In the genomic region with DNA sequence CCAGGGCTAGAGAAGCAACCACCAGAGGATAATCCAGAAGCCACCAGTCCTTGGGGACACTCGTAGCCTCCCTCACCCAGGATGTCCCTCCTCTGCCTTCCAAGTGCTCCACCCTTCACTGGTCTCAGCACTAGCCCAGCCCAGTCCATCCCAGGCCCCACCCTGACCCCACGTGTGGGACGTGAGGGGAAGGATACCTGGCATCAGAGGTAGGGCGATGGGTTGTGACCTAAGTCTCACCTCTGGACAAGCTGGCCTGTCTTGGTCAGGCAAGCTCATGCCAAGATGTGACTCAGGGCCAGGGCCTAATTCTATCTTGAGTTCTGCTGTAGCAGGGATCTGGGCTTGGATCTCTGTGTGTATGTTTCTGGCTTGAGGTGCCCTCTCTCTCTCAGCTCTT, we compare ENCODE assay signal across 9 mouse cellular contexts. TPM values are rescaled to one million over a fixed set of nuclear protein-coding genes. Genes with fewer than 3 reads are reported as not detected.
DNase-seq lines count a peak whose midpoint lies in the region; ATAC-seq lines count a peak whose summit lies in the region.
"Had no signal": no experiment of that assay in that cellular context is flagged by ENCODE, and none has a peak within 500 bp of the region (broad histone marks: within the 10 kb centered on the region; RNA-seq: fewer than 3 reads in every experiment).

No protein-coding gene starts in this region.

- 81% methylated on average over 4 of the region's 4 CpGs for WGBS in liver, embryonic 11.5 days
- 71% methylated on average over 4 of the region's 4 CpGs for WGBS in hindbrain, embryonic 11.5 days
- WGBS in midbrain, embryonic 16.5 days, result 66% methylated on average over 4 of the region's 4 CpGs

- H3K4me3 ChIP-seq in liver, embryonic 11.5 days (ENCODE audit: low read depth, low read length), result no peak overlapping the region
- H3K4me3 ChIP-seq in hindbrain, embryonic 11.5 days (ENCODE audit: low read depth, low read length), result no peak overlapping the region
- H3K4me3 ChIP-seq in midbrain, embryonic 16.5 days (ENCODE audit: low read depth, low read length), result no peak overlapping the region

- H3K9me3 ChIP-seq in liver, embryonic 11.5 days (ENCODE audit: control insufficient read depth, low read length), result no peaks in the 10 kb centered on the region
- no peaks in the 10 kb centered on the region for H3K9me3 ChIP-seq in hindbrain, embryonic 11.5 days (ENCODE audit: control insufficient read depth, low read length)
- no peaks in the 10 kb centered on the region for H3K9me3 ChIP-seq in midbrain, embryonic 16.5 days (replicated peaks; ENCODE audit: control insufficient read depth, low read length, poor library complexity, severe bottlenecking)

- H3K4me2 ChIP-seq in liver, embryonic 11.5 days, result no peak overlapping the region
- H3K4me2 ChIP-seq in hindbrain, embryonic 11.5 days (replicated peaks; ENCODE audit: low read depth, low read length), result no peak overlapping the region
- H3K4me2 ChIP-seq in midbrain, embryonic 16.5 days (ENCODE audit: low read length), result no peak overlapping the region

- no peaks in the 10 kb centered on the region for H3K36me3 ChIP-seq in liver, embryonic 11.5 days (ENCODE audit: control insufficient read depth, insufficient read depth, low read length)
- no peaks in the 10 kb centered on the region for H3K36me3 ChIP-seq in hindbrain, embryonic 11.5 days (ENCODE audit: control insufficient read depth, insufficient read depth, low read length)
- H3K36me3 ChIP-seq in midbrain, embryonic 16.5 days (ENCODE audit: control insufficient read depth, insufficient read depth, low read length), result no peaks in the 10 kb centered on the region

- ATAC-seq in liver, embryonic 11.5 days (replicated peaks; ENCODE audit: low FRiP score), result no peak
- no peak for ATAC-seq in hindbrain, embryonic 11.5 days (ENCODE audit: low FRiP score)
- ATAC-seq in midbrain, embryonic 16.5 days, result no peak
- ATAC-seq in erythroblast, adult 5-6 weeks (replicated peaks; ENCODE audit: low FRiP score, poor library complexity, severe bottlenecking), result no peak

- peak; percentile 49 for DNase-seq in adrenal gland, postnatal 10 days
- DNase-seq in adrenal gland, adult (ENCODE audit: inconsistent age in 2 of 2, low spot score in 1 of 2), result no peak
- no peak for DNase-seq in liver, embryonic 11.5 days (ENCODE audit: low spot score)
- DNase-seq in liver, result no peak
- DNase-seq in hindbrain, embryonic 11.5 days (ENCODE audit: low spot score), result no peak
- no peak for DNase-seq in embryo, embryonic 9.5 days (ENCODE audit: extremely low spot score)

- peaks cover 41% of the 10 kb centered on the region for H3K4me1 ChIP-seq in liver, embryonic 11.5 days (replicated peaks; ENCODE audit: control insufficient read depth, insufficient read depth, low read length)
- peaks cover 12% of the 10 kb centered on the region; the same call in 1 of the 2 replicates for H3K4me1 ChIP-seq in hindbrain, embryonic 11.5 days (replicated peaks; ENCODE audit: control insufficient read depth, insufficient read depth, low read length)
- peaks cover 22% of the 10 kb centered on the region for H3K4me1 ChIP-seq in midbrain, embryonic 16.5 days (ENCODE audit: control insufficient read depth, insufficient read depth, low read length)

- peak overlapping the region; percentile 65 for H3K9ac ChIP-seq in liver, embryonic 11.5 days (ENCODE audit: low read depth, low read length)
- no peak overlapping the region for H3K9ac ChIP-seq in hindbrain, embryonic 11.5 days (ENCODE audit: low read depth, low read length)
- no peak overlapping the region for H3K9ac ChIP-seq in midbrain, embryonic 16.5 days (ENCODE audit: low read depth, low read length)

- H3K27me3 ChIP-seq in liver, embryonic 11.5 days (replicated peaks; ENCODE audit: control insufficient read depth, insufficient read depth, low read length), result peaks cover 30% of the 10 kb centered on the region
- H3K27me3 ChIP-seq in hindbrain, embryonic 11.5 days (ENCODE audit: control insufficient read depth, insufficient read depth, low read length), result peaks cover 2% of the 10 kb centered on the region; the same call in 1 of the 2 replicates
- H3K27me3 ChIP-seq in midbrain, embryonic 16.5 days (ENCODE audit: control insufficient read depth, insufficient read depth, low read depth, low read length), result peaks cover 3% of the 10 kb centered on the region; the same call in 1 of the 2 replicates

- peak overlapping the region; percentile 72 for H3K27ac ChIP-seq in liver, embryonic 11.5 days (ENCODE audit: low read depth, low read length)
- H3K27ac ChIP-seq in hindbrain, embryonic 11.5 days (ENCODE audit: low read depth, low read length), result peak overlapping the region; percentile 18; the same call in 1 of the 2 replicates
- peak overlapping the region; percentile 39; the same call in 1 of the 2 replicates for H3K27ac ChIP-seq in midbrain, embryonic 16.5 days (ENCODE audit: low read length)

RNA-seq across cellular contexts. Expression of gene 1600014C23Rik, which starts 1.2 kb away (rescaled TPM):
- not detected for total RNA-seq in adrenal gland, postnatal 10 days (2021)
- polyA plus RNA-seq in liver, embryonic 11.5 days (2014; fragmentation: Nextera tagmentation; extraction: Ambion mirVana), result not detected in 2 replicates
- 0.32 and 0.37 TPM in 2 replicates for polyA plus RNA-seq in hindbrain, embryonic 11.5 days (2014; fragmentation: Nextera tagmentation; extraction: Ambion mirVana)
- polyA plus RNA-seq in midbrain, embryonic 16.5 days (2015; fragmentation: Nextera tagmentation; extraction: Ambion mirVana), result 0.46 TPM in 1 of 2 replicates, not detected in the other
- not detected in 2 replicates for total RNA-seq in erythroblast, adult 5-6 weeks (2015; ENCODE audit: low replicate concordance)
- total RNA-seq in erythroblast, adult 5-6 weeks (2017; ENCODE audit: low replicate concordance), result not detected in 2 replicates
- total RNA-seq: hematopoietic stem cell, adult 5-6 weeks had no signal

RNA-seq across cellular contexts. Expression of gene Tmem63b, which starts 48.2 kb away (rescaled TPM):
- total RNA-seq in adrenal gland, postnatal 10 days (2021), result 10 to 100 TPM; 44.9 to 56.8 TPM
- polyA plus RNA-seq in liver, embryonic 11.5 days (2014; fragmentation: Nextera tagmentation; extraction: Ambion mirVana), result 16.0 and 18.0 TPM in 2 replicates
- 48.6 and 50.3 TPM in 2 replicates for polyA plus RNA-seq in hindbrain, embryonic 11.5 days (2014; fragmentation: Nextera tagmentation; extraction: Ambion mirVana)
- polyA plus RNA-seq in midbrain, embryonic 16.5 days (2015; fragmentation: Nextera tagmentation; extraction: Ambion mirVana), result 150 and 155 TPM in 2 replicates
- total RNA-seq in erythroblast, adult 5-6 weeks (2015; ENCODE audit: low replicate concordance), result 2.5 and 5.2 TPM in 2 replicates
- total RNA-seq in erythroblast, adult 5-6 weeks (2017; ENCODE audit: low replicate concordance), result 0.43 and 3.9 TPM in 2 replicates

RNA-seq across cellular contexts. Expression of gene Mrpl14, which starts 48.8 kb away (rescaled TPM):
- 100 to 1,000 TPM; 131 to 137 TPM for total RNA-seq in adrenal gland, postnatal 10 days (2021)
- polyA plus RNA-seq in liver, embryonic 11.5 days (2014; fragmentation: Nextera tagmentation; extraction: Ambion mirVana), result 192 and 194 TPM in 2 replicates
- 105 and 109 TPM in 2 replicates for polyA plus RNA-seq in hindbrain, embryonic 11.5 days (2014; fragmentation: Nextera tagmentation; extraction: Ambion mirVana)
- polyA plus RNA-seq in midbrain, embryonic 16.5 days (2015; fragmentation: Nextera tagmentation; extraction: Ambion mirVana), result 115 and 118 TPM in 2 replicates
- total RNA-seq in erythroblast, adult 5-6 weeks (2015; ENCODE audit: low replicate concordance), result 7.3 and 12.5 TPM in 2 replicates
- total RNA-seq in erythroblast, adult 5-6 weeks (2017; ENCODE audit: low replicate concordance), result 3.4 and 12.0 TPM in 2 replicates

Comparison
In these comparisons a context has a peak if more than half of its experiments do, and no peak if none do; other contexts are left out.
1. H3K27ac ChIP-seq: peak in every context shown above with its lines; median percentile 72 in liver, embryonic 11.5 days; 39 in midbrain, embryonic 16.5 days; 18 in hindbrain, embryonic 11.5 days.